Mouse (Mus musculus) limb, embryonic 15.5 days (tissue): ENCODE data around the gene Manba. TPM values are rescaled to one million over a fixed set of nuclear protein-coding genes. Genes with fewer than 3 reads are reported as not detected.

Experiments
- ATAC-seq: fragments of 200-750 bp; cut with Nextera tagmentation; 2 replicates; pipeline ENCODE4 v1.8.0; 2017; ENCODE audit warnings: low read depth, moderate TSS enrichment; ENCODE audit not compliant: insufficient number of reproducible peaks, low FRiP score, low TSS enrichment
- H3K27ac ChIP-seq: fragments of 300-500 bp; sonication (generic); 2 replicates; pipeline ENCODE4 v1.5.1; 2015; ENCODE audit warnings: moderate library complexity, mild to moderate bottlenecking, inconsistent platforms
- H3K27me3 ChIP-seq: fragments of 300-500 bp; sonication (generic); 2 replicates; pipeline ENCODE4 v1.6.1; 2015; ENCODE audit warnings: inconsistent platforms
- H3K36me3 ChIP-seq: fragments of 300-500 bp; sonication (generic); 2 replicates; pipeline ENCODE4 v1.6.1; 2015; ENCODE audit warnings: inconsistent platforms
- H3K4me1 ChIP-seq: fragments of 300-500 bp; sonication (generic); 2 replicates; pipeline ENCODE4 v1.6.1; 2015; ENCODE audit warnings: inconsistent platforms
- H3K4me2 ChIP-seq: fragments of 300-500 bp; sonication (generic); 2 replicates; pipeline ENCODE4 v1.6.1; 2015; ENCODE audit warnings: mild to moderate bottlenecking, inconsistent platforms
- H3K4me3 ChIP-seq: fragments of 300-500 bp; sonication (generic); 2 replicates; pipeline ENCODE4 v1.5.1; 2015; ENCODE audit warnings: mild to moderate bottlenecking, inconsistent platforms
- H3K9ac ChIP-seq: fragments of 300-500 bp; sonication (generic); 2 replicates; pipeline ENCODE4 v1.6.1; 2015; ENCODE audit warnings: inconsistent platforms
- H3K9me3 ChIP-seq: fragments of 300-500 bp; sonication (generic); 2 replicates; pipeline ENCODE4 v1.6.1; 2016; ENCODE audit warnings: inconsistent platforms
- WGBS: fragments of 180-500 bp; shearing (Covaris S2); methylation state at CpG from one replicate; pipeline ENCODE4 v1.1.7; 2015; 5-methylcytosine and 5-hydroxymethylcytosine counted together
- polyA plus RNA-seq: library from polyadenylated mRNA; unstranded; fragments of >200 nt; fragmentation: Nextera tagmentation; extraction: Ambion mirVana; gene quantifications from 2 replicates; pipeline ENCODE4 v1.2.1, GENCODE M21; 2015

The Manba gene
- polyA plus RNA-seq, 1 experiment from 2014 or later = 7.4 TPM

GRCm38 (mm10) chr3:135614376-135614775 is 129.0 kb downstream of the Manba start:
- Histone ChIP-seq H3K4me3 (no peak overlapping the region), H3K27ac (no peak overlapping the region), H3K4me1 (no peaks in the 10 kb centered on the region), H3K36me3 (peaks cover 88% of the 10 kb centered on the region), H3K9ac (no peak overlapping the region), H3K9me3 (no peaks in the 10 kb centered on the region), H3K27me3 (no peaks in the 10 kb centered on the region), H3K4me2 (no peak overlapping the region)
- WGBS = 87% methylated on average over 3 of the region's 3 CpGs
- ATAC-seq = no peak

GRCm38 (mm10) chr3:135616730-135617129 is 131.3 kb downstream of the Manba start:
- Histone ChIP-seq H3K4me2 (no peak overlapping the region), H3K27me3 (no peaks in the 10 kb centered on the region), H3K9me3 (no peaks in the 10 kb centered on the region), H3K9ac (no peak overlapping the region), H3K27ac (no peak overlapping the region), H3K4me3 (no peak overlapping the region), H3K4me1 (no peaks in the 10 kb centered on the region), H3K36me3 (peaks cover 70% of the 10 kb centered on the region)
- no peak for ATAC-seq
- 89% methylated on average over 7 of the region's 7 CpGs for WGBS

Other genes with a start within 250 kb of the Manba start
- gene Bdh2, start 204.4 kb upstream of the Manba start, polyA plus RNA-seq = 9.8 and 14.7 TPM in 2 replicates
- 2.6 and 6.4 TPM in 2 replicates for gene Slc9b2, start 177.9 kb upstream of the Manba start, polyA plus RNA-seq
- gene Slc9b1, start 137.6 kb upstream of the Manba start, polyA plus RNA-seq = 0.42 TPM in 1 of 2 replicates, not detected in the other
- gene Cisd2, start 61.7 kb upstream of the Manba start, polyA plus RNA-seq = 49.4 and 51.0 TPM in 2 replicates
- gene Ube2d3, start 47.5 kb upstream of the Manba start, polyA plus RNA-seq = 467 and 488 TPM in 2 replicates
- gene Nfkb1, start 205.9 kb downstream of the Manba start, polyA plus RNA-seq = 18.5 and 18.8 TPM in 2 replicates